Mouse (Mus musculus) kidney, postnatal 0 days (tissue): ENCODE data around the gene Ltbp2. TPM values are rescaled to one million over a fixed set of nuclear protein-coding genes. Genes with fewer than 3 reads are reported as not detected.
A peak's percentile ranks its signal among the peaks of the same experiment; 100 is the strongest.

Experiments
- ATAC-seq: fragments of 200-750 bp; cut with Nextera tagmentation; replicated peaks from 2 replicates; pipeline ENCODE4 v1.8.0; 2017; ENCODE audit warnings: low read depth, moderate number of reproducible peaks, moderate TSS enrichment, moderate library complexity; ENCODE audit not compliant: low FRiP score
- DNase-seq: peaks from one replicate; pipeline ENCODE4 v3.0.0-alpha.2; 2016; ENCODE audit warnings: low spot score
- H3K27ac ChIP-seq: fragments of 300-500 bp; sonication (generic); 2 replicates; pipeline ENCODE4 v1.5.1; 2014; ENCODE audit warnings: mild to moderate bottlenecking
- H3K27me3 ChIP-seq: fragments of 300-500 bp; sonication (generic); 2 replicates; pipeline ENCODE4 v1.6.1; 2014; ENCODE audit warnings: low read length, mixed read lengths; ENCODE audit not compliant: insufficient read depth
- H3K36me3 ChIP-seq: fragments of 300-500 bp; sonication (generic); 2 replicates; pipeline ENCODE4 v1.6.1; 2014; ENCODE audit warnings: low read length, mixed read lengths; ENCODE audit not compliant: insufficient read depth
- H3K4me1 ChIP-seq: fragments of 300-500 bp; sonication (generic); replicated peaks from 2 replicates; pipeline ENCODE4 v1.6.1; 2014; ENCODE audit warnings: antibody characterized with exemption, low read length, mixed read lengths; ENCODE audit not compliant: insufficient read depth
- H3K4me2 ChIP-seq: fragments of 300-500 bp; sonication (generic); 2 replicates; pipeline ENCODE4 v1.6.1; 2014; ENCODE audit warnings: mild to moderate bottlenecking, low read length, moderate library complexity, mixed read lengths
- H3K4me3 ChIP-seq: fragments of 300-500 bp; sonication (generic); replicated peaks from 2 replicates; pipeline ENCODE4 v1.5.1; 2014; ENCODE audit warnings: low read depth, low read length
- H3K9ac ChIP-seq: fragments of 300-500 bp; sonication (generic); 2 replicates; pipeline ENCODE4 v1.6.1; 2014; ENCODE audit warnings: low read depth, low read length
- H3K9me3 ChIP-seq: fragments of 300-500 bp; sonication (generic); replicated peaks from 2 replicates; pipeline ENCODE4 v1.6.1; 2016; ENCODE audit warnings: low read length, inconsistent platforms, mixed read lengths
- CTCF ChIP-seq: IDR thresholded peaks from 2 replicates; pipeline ENCODE4 v1.5.1; 2016; ENCODE audit warnings: antibody characterized with exemption, low read depth, mild to moderate bottlenecking, moderate library complexity
- WGBS: fragments of 180-500 bp; shearing (Covaris S2); extraction: QIAGEN DNeasy Blood & Tissue Kit; methylation state at CpG from one replicate; pipeline ENCODE4 v1.1.7; 2014; 5-methylcytosine and 5-hydroxymethylcytosine counted together
- polyA plus RNA-seq: library from polyadenylated mRNA; unstranded; fragments of >200 nt; fragmentation: Nextera tagmentation; extraction: Ambion mirVana; gene quantifications from 2 replicates; pipeline ENCODE4 v1.2.1, GENCODE M21; 2015

The Ltbp2 gene
- polyA plus RNA-seq, 1 experiment from 2014 or later = 0.14 TPM

DNA sequence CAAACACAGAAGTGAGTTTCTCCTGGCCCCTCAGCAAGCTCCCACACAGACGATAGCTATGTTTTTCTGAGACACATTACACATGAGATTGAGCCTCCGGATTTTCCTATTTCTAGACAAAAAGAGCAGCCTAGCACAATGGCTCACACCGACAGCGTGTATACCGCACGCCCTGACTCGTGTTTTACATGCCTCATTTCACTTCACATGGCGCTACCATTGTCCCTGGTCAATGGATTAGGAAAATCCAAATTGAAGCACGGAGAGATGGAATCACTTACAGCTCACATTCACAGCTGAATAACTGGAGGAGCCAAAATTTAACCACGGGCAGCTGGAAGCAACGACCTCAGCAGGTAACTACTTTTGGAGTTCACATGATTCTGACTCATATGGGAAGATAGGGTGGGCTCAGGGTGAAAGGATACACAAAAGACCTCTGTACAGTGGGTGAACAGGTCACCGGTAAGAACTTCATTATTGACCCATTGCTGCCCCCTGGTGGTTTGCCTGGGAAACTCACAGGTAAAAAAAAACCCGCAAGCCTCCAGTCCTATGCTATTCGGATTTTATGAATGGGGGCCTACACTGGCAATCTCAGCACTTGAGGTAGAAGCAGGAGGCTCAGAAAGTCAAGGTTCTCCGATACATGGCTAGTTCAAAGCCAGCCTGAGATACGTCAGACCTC lies 121.2 kb downstream of the Ltbp2 start:
- peak; percentile 79 for TF ChIP-seq CTCF
- Histone ChIP-seq H3K4me1 (no peaks in the 10 kb centered on the region), H3K27ac (no peak overlapping the region), H3K9me3 (no peaks in the 10 kb centered on the region), H3K9ac (no peak overlapping the region), H3K36me3 (peaks cover 27% of the 10 kb centered on the region), H3K27me3 (peaks cover 7% of the 10 kb centered on the region; the same call in 1 of the 2 replicates), H3K4me2 (no peak overlapping the region), H3K4me3 (no peak overlapping the region)
- 61% methylated on average over 16 of the region's 16 CpGs for whole genome bisulfite sequencing
- DNase-seq (peak; percentile 69), ATAC-seq (no peak; the same call in 1 of the 2 replicates)

DNA sequence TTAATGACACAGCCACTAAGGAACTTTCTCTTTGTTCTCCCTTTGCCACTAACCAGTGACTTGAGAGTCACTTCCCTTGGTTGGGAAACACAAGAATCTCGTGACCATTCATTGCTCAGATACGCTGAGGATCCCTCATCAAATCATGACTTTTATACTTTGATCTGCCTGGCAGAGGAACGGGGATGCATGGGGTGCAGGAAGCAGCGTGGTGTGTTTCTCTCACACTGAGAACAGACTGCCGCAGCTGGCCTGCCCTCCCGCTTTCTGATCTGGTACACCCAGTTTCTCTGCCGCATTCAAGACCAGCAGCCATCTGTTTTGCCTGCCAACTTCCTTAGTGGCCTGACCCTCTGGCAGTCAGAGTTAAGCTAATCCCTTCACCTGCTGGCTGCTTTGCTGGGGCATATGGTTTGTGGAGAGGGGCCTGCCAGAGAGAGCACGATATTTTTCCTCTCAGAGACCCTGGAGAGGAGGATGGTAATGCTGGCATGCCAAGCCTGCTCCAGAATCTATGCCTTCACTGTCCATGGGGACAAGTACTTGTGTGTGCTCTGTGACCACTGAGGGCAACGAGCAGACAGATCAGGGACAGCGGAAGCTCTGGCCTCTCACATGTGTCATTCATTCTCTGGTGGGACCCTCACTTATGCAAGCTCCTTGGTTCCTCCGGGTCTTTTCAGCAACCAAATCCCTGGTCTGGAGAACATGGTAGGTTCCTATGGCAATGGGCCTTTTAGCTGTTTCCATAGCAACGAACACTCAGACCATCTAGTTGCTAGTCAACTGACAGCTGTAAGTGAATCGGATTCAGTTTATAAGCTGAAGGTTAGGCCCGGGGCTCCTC lies 124.0 kb downstream of the Ltbp2 start:
- peaks cover 13% of the 10 kb centered on the region for H3K36me3 ChIP-seq
- TF ChIP-seq CTCF = no peak
- no peak overlapping the region for H3K4me3 ChIP-seq
- H3K4me2 ChIP-seq = no peak overlapping the region
- no peaks in the 10 kb centered on the region for H3K9me3 ChIP-seq
- H3K4me1 ChIP-seq = no peaks in the 10 kb centered on the region
- no peak for ATAC-seq
- DNase-seq = no peak
- no peak overlapping the region for H3K27ac ChIP-seq
- WGBS = 39% methylated on average over 14 of the region's 14 CpGs
- H3K9ac ChIP-seq = no peak overlapping the region
- H3K27me3 ChIP-seq = peaks cover 7% of the 10 kb centered on the region; the same call in 1 of the 2 replicates

GRCm38 (mm10) chr12:84750661-84751060 lies 125.7 kb downstream of the Ltbp2 start:
- Histone ChIP-seq H3K9me3 (no peaks in the 10 kb centered on the region), H3K36me3 (peaks cover under 1% of the 10 kb centered on the region; the same call in 1 of the 2 replicates), H3K4me2 (no peak overlapping the region), H3K4me3 (no peak overlapping the region), H3K4me1 (no peaks in the 10 kb centered on the region), H3K27me3 (peaks cover 7% of the 10 kb centered on the region; the same call in 1 of the 2 replicates), H3K27ac (no peak overlapping the region), H3K9ac (no peak overlapping the region)
- 29% methylated on average over 14 of the region's 14 CpGs for WGBS
- DNase-seq (no peak), ATAC-seq (no peak)
- TF ChIP-seq CTCF = no peak

GRCm38 (mm10) chr12:84748134-84748533 lies 128.2 kb downstream of the Ltbp2 start:
- Histone ChIP-seq H3K4me2 (no peak overlapping the region), H3K27me3 (peaks cover 7% of the 10 kb centered on the region; the same call in 1 of the 2 replicates), H3K4me3 (no peak overlapping the region), H3K9ac (no peak overlapping the region), H3K9me3 (no peaks in the 10 kb centered on the region), H3K36me3 (no peaks in the 10 kb centered on the region), H3K27ac (no peak overlapping the region), H3K4me1 (no peaks in the 10 kb centered on the region)
- 59% methylated on average over 3 of the region's 3 CpGs for WGBS
- no peak for TF ChIP-seq CTCF
- ATAC-seq = no peak
- no peak for DNase-seq

DNA sequence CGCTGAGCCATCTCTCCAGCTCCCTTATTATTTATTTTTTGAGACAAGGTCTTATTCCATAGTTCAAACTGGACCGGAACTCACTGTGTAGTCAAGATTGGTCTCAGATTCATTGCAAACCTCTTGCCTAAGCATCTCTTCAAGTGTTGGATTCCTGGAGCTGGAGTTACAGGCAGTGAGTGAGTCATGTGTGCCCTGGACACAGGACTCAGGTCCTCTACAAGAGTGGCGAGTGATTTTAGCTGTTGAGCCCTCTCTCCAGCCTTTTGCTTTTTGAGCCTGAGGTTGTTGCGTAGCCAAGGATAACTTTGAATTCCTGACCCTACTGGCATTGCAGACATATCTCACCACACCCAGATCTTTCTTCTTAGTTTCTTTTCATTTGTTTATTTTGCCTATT lies 130.6 kb downstream of the Ltbp2 start:
- DNase-seq = no peak
- no peak overlapping the region for H3K27ac ChIP-seq
- H3K4me1 ChIP-seq = no peaks in the 10 kb centered on the region
- no peak for TF ChIP-seq CTCF
- H3K27me3 ChIP-seq = no peaks in the 10 kb centered on the region
- H3K4me3 ChIP-seq = no peak overlapping the region
- no peak overlapping the region for H3K9ac ChIP-seq
- no peaks in the 10 kb centered on the region for H3K36me3 ChIP-seq
- 69% methylated on average over 4 of the region's 4 CpGs for WGBS
- no peaks in the 10 kb centered on the region for H3K9me3 ChIP-seq
- no peak for ATAC-seq
- no peak overlapping the region for H3K4me2 ChIP-seq

DNA sequence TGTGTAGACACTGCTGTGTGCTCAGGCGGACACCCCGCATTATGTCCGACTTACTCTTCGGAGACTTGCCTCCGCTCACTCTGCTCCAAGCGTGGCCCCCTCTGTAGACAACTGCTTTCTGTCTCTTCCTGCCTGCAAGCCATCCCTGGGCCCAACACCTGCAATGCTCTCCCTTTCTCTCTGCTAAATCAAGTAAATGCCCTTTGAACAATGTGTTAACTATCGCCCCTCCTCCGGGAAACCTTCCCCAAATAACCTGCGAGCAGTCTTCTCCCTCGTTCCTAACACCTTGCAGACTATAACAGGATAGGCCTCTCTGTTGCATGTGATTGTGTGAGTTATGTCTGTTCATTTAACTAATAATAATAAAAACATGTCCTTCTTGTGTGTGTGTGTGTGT lies 132.8 kb downstream of the Ltbp2 start:
- H3K36me3 ChIP-seq = no peaks in the 10 kb centered on the region
- no peak overlapping the region for H3K4me3 ChIP-seq
- DNase-seq (no peak), ATAC-seq (no peak)
- WGBS = 78% methylated on average over 10 of the region's 10 CpGs
- H3K4me2 ChIP-seq = no peak overlapping the region
- H3K9ac ChIP-seq = no peak overlapping the region
- no peak for TF ChIP-seq CTCF
- H3K27ac ChIP-seq = no peak overlapping the region
- no peaks in the 10 kb centered on the region for H3K4me1 ChIP-seq
- H3K27me3 ChIP-seq = no peaks in the 10 kb centered on the region
- H3K9me3 ChIP-seq = no peaks in the 10 kb centered on the region
